Mouse (Mus musculus) forebrain, postnatal 0 days (tissue): ENCODE data around the gene Ap1m1. TPM values are rescaled to one million over a fixed set of nuclear protein-coding genes. Genes with fewer than 3 reads are reported as not detected.

Source experiments
- ATAC-seq: fragments of 200-750 bp; cut with Nextera tagmentation; 2 replicates; pipeline ENCODE4 v1.8.0; 2017; ENCODE audit warnings: mild to moderate bottlenecking, moderate library complexity
- DNase-seq: peaks from one replicate; pipeline ENCODE4 v3.0.0-alpha.2; 2015
- H3K27ac ChIP-seq: fragments of 300-500 bp; sonication (generic); 2 replicates; pipeline ENCODE4 v1.5.1; 2014; ENCODE audit warnings: low read depth, mild to moderate bottlenecking, antibody characterized with exemption, low read length, moderate library complexity, mixed read lengths
- H3K27me3 ChIP-seq: fragments of 300-500 bp; sonication (generic); 2 replicates; pipeline ENCODE4 v1.6.1; 2014; ENCODE audit warnings: mild to moderate bottlenecking, low read length, mixed read lengths; ENCODE audit not compliant: insufficient read depth
- H3K36me3 ChIP-seq: fragments of 300-500 bp; sonication (generic); 2 replicates; pipeline ENCODE4 v1.6.1; 2014; ENCODE audit warnings: mild to moderate bottlenecking, moderate library complexity; ENCODE audit not compliant: insufficient read depth
- H3K4me1 ChIP-seq: fragments of 300-500 bp; sonication (generic); 2 replicates; pipeline ENCODE4 v1.6.1; 2014; ENCODE audit warnings: antibody characterized with exemption; ENCODE audit not compliant: insufficient read depth
- H3K4me2 ChIP-seq: fragments of 300-500 bp; sonication (generic); 2 replicates; pipeline ENCODE4 v1.6.1; 2014; ENCODE audit warnings: low read depth, mild to moderate bottlenecking, moderate library complexity
- H3K4me3 ChIP-seq: fragments of 300-500 bp; sonication (generic); 2 replicates; pipeline ENCODE4 v1.5.1; 2014; ENCODE audit warnings: low read depth, low read length, mixed read lengths
- H3K9ac ChIP-seq: fragments of 300-500 bp; sonication (generic); 2 replicates; pipeline ENCODE4 v1.6.1; 2014; ENCODE audit warnings: mild to moderate bottlenecking
- H3K9me3 ChIP-seq: fragments of 300-500 bp; sonication (generic); 2 replicates; pipeline ENCODE4 v1.6.1; 2016; ENCODE audit warnings: low read length
- CTCF ChIP-seq: sonication (generic); IDR thresholded peaks from 2 replicates; pipeline ENCODE4 v1.5.1; 2016; ENCODE audit warnings: antibody characterized with exemption, control low read depth, low read depth
- WGBS: fragments of 180-500 bp; shearing (Covaris S2); extraction: QIAGEN DNeasy Blood & Tissue Kit; methylation state at CpG from one replicate; pipeline ENCODE4 v1.1.7; 2014; 5-methylcytosine and 5-hydroxymethylcytosine counted together
- polyA plus RNA-seq: library from polyadenylated mRNA; unstranded; fragments of >200 nt; fragmentation: Nextera tagmentation; extraction: Ambion mirVana; gene quantifications from 2 replicates; pipeline ENCODE4 v1.2.1, GENCODE M21; 2015
- total RNA-seq: library from RNA; depleted of rRNA; stranded (reverse); fragments of >200 nt; gene quantifications from 2 replicates; pipeline ENCODE4 v1.2.3, GENCODE M21; 2014; rRNA removed

The Ap1m1 gene
- total and polyA plus RNA-seq, 2 experiments from 2014 or later: 74.8 to 243 TPM

- H3K4me3 ChIP-seq: no peak overlapping the region
- 95% methylated on average over 1 of the region's 1 CpGs for WGBS
- no peak overlapping the region for H3K4me2 ChIP-seq
- H3K9me3 ChIP-seq: no peaks in the 10 kb centered on the region
- no peak overlapping the region for H3K27ac ChIP-seq
- ATAC-seq (no peak), DNase-seq (no peak)
- no peak for TF ChIP-seq CTCF
- no peak overlapping the region for H3K9ac ChIP-seq
- H3K36me3 ChIP-seq: no peaks in the 10 kb centered on the region
- no peaks in the 10 kb centered on the region for H3K27me3 ChIP-seq
- no peaks in the 10 kb centered on the region for H3K4me1 ChIP-seq
Observed at GRCm38 (mm10) chr8:72298928-72299327, 59.1 kb downstream of the Ap1m1 start.

- WGBS: 79% methylated on average over 9 of the region's 9 CpGs
- H3K4me1 ChIP-seq: no peaks in the 10 kb centered on the region
- no peak for TF ChIP-seq CTCF
Observed at GRCm38 (mm10) chr8:72300654-72301400, 61.0 kb downstream of the Ap1m1 start.

GRCm38 (mm10) chr8:72301497-72301896, 61.7 kb downstream of the Ap1m1 start:
- WGBS: 82% methylated on average over 5 of the region's 5 CpGs
- H3K9ac ChIP-seq: no peak overlapping the region
- no peak for DNase-seq
- no peak overlapping the region for H3K4me2 ChIP-seq
- no peaks in the 10 kb centered on the region for H3K27me3 ChIP-seq
- no peak for ATAC-seq
- TF ChIP-seq CTCF: no peak
- no peaks in the 10 kb centered on the region for H3K36me3 ChIP-seq
- no peaks in the 10 kb centered on the region for H3K9me3 ChIP-seq
- no peak overlapping the region for H3K4me3 ChIP-seq
- H3K4me1 ChIP-seq: no peaks in the 10 kb centered on the region
- H3K27ac ChIP-seq: no peak overlapping the region

More at GRCm38 (mm10) chr8:72300654-72301400, 61.0 kb downstream of the Ap1m1 start:
- no peak for ATAC-seq
- no peak for DNase-seq
- Histone ChIP-seq H3K27me3 (no peaks in the 10 kb centered on the region), H3K9me3 (no peaks in the 10 kb centered on the region), H3K4me3 (no peak overlapping the region), H3K36me3 (no peaks in the 10 kb centered on the region), H3K27ac (no peak overlapping the region), H3K4me2 (no peak overlapping the region), H3K9ac (no peak overlapping the region)

- Histone ChIP-seq H3K4me2 (no peak overlapping the region), H3K9ac (no peak overlapping the region), H3K4me3 (no peak overlapping the region), H3K36me3 (no peaks in the 10 kb centered on the region), H3K4me1 (no peaks in the 10 kb centered on the region), H3K27ac (no peak overlapping the region), H3K9me3 (no peaks in the 10 kb centered on the region), H3K27me3 (no peaks in the 10 kb centered on the region)
- ATAC-seq (no peak), DNase-seq (no peak)
- WGBS: 67% methylated on average over 8 of the region's 8 CpGs
- no peak for TF ChIP-seq CTCF
Observed at GRCm38 (mm10) chr8:72302986-72303612, 63.3 kb downstream of the Ap1m1 start.

GRCm38 (mm10) chr8:72303633-72304032, 63.8 kb downstream of the Ap1m1 start:
- ATAC-seq: no peak
- Histone ChIP-seq H3K9ac (no peak overlapping the region), H3K4me3 (no peak overlapping the region), H3K4me1 (no peaks in the 10 kb centered on the region), H3K27me3 (no peaks in the 10 kb centered on the region), H3K9me3 (no peaks in the 10 kb centered on the region), H3K36me3 (no peaks in the 10 kb centered on the region), H3K27ac (no peak overlapping the region), H3K4me2 (no peak overlapping the region)
- no peak for TF ChIP-seq CTCF
- DNase-seq: no peak
- WGBS: 56% methylated on average over 8 of the region's 8 CpGs

GRCm38 (mm10) chr8:72305210-72305905, 65.5 kb downstream of the Ap1m1 start, which contains the start of gene Gm10282:
TSS of gene Gm10282 (minus strand) at chr8:72305260.
- Histone ChIP-seq H3K9ac (no peak within 1 kb of the TSS), H3K4me1 (no peaks in the 10 kb centered on the region), H3K27ac (no peak within 1 kb of the TSS), H3K9me3 (no peaks in the 10 kb centered on the region), H3K4me3 (no peak within 1 kb of the TSS), H3K36me3 (no peaks in the 10 kb centered on the region), H3K4me2 (no peak within 1 kb of the TSS), H3K27me3 (no peaks in the 10 kb centered on the region)
- 75% methylated on average over 14 of the region's 16 CpGs for WGBS
- no peak for DNase-seq
- no peak for TF ChIP-seq CTCF
- ATAC-seq: no peak

- no peak overlapping the region for H3K4me3 ChIP-seq
- TF ChIP-seq CTCF: no peak
- H3K27ac ChIP-seq: no peak overlapping the region
- 90% methylated on average over 5 of the region's 5 CpGs for WGBS
- no peak for DNase-seq
- no peaks in the 10 kb centered on the region for H3K4me1 ChIP-seq
- H3K4me2 ChIP-seq: no peak overlapping the region
- H3K9ac ChIP-seq: no peak overlapping the region
- no peaks in the 10 kb centered on the region for H3K9me3 ChIP-seq
- no peak for ATAC-seq
- H3K27me3 ChIP-seq: no peaks in the 10 kb centered on the region
- no peaks in the 10 kb centered on the region for H3K36me3 ChIP-seq
Observed at GRCm38 (mm10) chr8:72306913-72307312, 67.1 kb downstream of the Ap1m1 start.

Other genes with a start within 250 kb of the Ap1m1 start
- gene Cyp4f18, start 230.4 kb upstream of the Ap1m1 start, total RNA-seq: 0.77 TPM in 1 of 2 replicates, not detected in the other
- 0.44 and 0.52 TPM in 2 replicates for gene Cyp4f18, start 230.4 kb upstream of the Ap1m1 start, polyA plus RNA-seq
- not detected in 2 replicates for gene Olfr372, start 198.8 kb upstream of the Ap1m1 start, total RNA-seq
- not detected in 2 replicates for gene Olfr372, start 198.8 kb upstream of the Ap1m1 start, polyA plus RNA-seq
- not detected in 2 replicates for gene Olfr373, start 156.8 kb upstream of the Ap1m1 start, total RNA-seq
- not detected in 2 replicates for gene Olfr373, start 156.8 kb upstream of the Ap1m1 start, polyA plus RNA-seq
- not detected in 2 replicates for gene Olfr374, start 133.0 kb upstream of the Ap1m1 start, total RNA-seq
- gene Olfr374, start 133.0 kb upstream of the Ap1m1 start, polyA plus RNA-seq: not detected in 2 replicates
- 139 and 141 TPM in 2 replicates for gene Tpm4, start 105.0 kb upstream of the Ap1m1 start, total RNA-seq
- 118 and 120 TPM in 2 replicates for gene Tpm4, start 105.0 kb upstream of the Ap1m1 start, polyA plus RNA-seq
- gene Rab8a, start 78.8 kb upstream of the Ap1m1 start, total RNA-seq: 35.7 and 39.1 TPM in 2 replicates
- gene Rab8a, start 78.8 kb upstream of the Ap1m1 start, polyA plus RNA-seq: 74.2 and 85.0 TPM in 2 replicates
- not detected in 2 replicates for gene Hsh2d, start 50.4 kb upstream of the Ap1m1 start, total RNA-seq
- gene Hsh2d, start 50.4 kb upstream of the Ap1m1 start, polyA plus RNA-seq: not detected in 2 replicates
- gene Cib3, start 27.2 kb upstream of the Ap1m1 start, total RNA-seq: 0.10 TPM in 1 of 2 replicates, not detected in the other
- gene Cib3, start 27.2 kb upstream of the Ap1m1 start, polyA plus RNA-seq: not detected in 2 replicates
- gene Gm11034, start 26.4 kb upstream of the Ap1m1 start, total RNA-seq: not detected in 2 replicates
- gene Gm11034, start 26.4 kb upstream of the Ap1m1 start, polyA plus RNA-seq: not detected in 2 replicates
- gene Fam32a, start 20.3 kb upstream of the Ap1m1 start, total RNA-seq: 132 and 147 TPM in 2 replicates
- gene Fam32a, start 20.3 kb upstream of the Ap1m1 start, polyA plus RNA-seq: 107 and 108 TPM in 2 replicates
- 4.5 and 4.7 TPM in 2 replicates for gene Gm10282, start 65.2 kb downstream of the Ap1m1 start, total RNA-seq
- 14.9 and 15.4 TPM in 2 replicates for gene Gm10282, start 65.2 kb downstream of the Ap1m1 start, polyA plus RNA-seq
- 3.8 and 4.0 TPM in 2 replicates for gene Klf2, start 79.0 kb downstream of the Ap1m1 start, total RNA-seq
- 9.5 and 10.1 TPM in 2 replicates for gene Klf2, start 79.0 kb downstream of the Ap1m1 start, polyA plus RNA-seq
- gene Eps15l1, start 181.4 kb downstream of the Ap1m1 start, total RNA-seq: 61.6 and 62.9 TPM in 2 replicates
- 44.2 and 48.8 TPM in 2 replicates for gene Eps15l1, start 181.4 kb downstream of the Ap1m1 start, polyA plus RNA-seq
- gene Calr3, start 203.9 kb downstream of the Ap1m1 start, total RNA-seq: 0.77 and 1.00 TPM in 2 replicates
- gene Calr3, start 203.9 kb downstream of the Ap1m1 start, polyA plus RNA-seq: 1.1 and 1.4 TPM in 2 replicates
- 12.5 and 13.7 TPM in 2 replicates for gene 1700030K09Rik, start 203.9 kb downstream of the Ap1m1 start, total RNA-seq
- 15.5 and 16.1 TPM in 2 replicates for gene 1700030K09Rik, start 203.9 kb downstream of the Ap1m1 start, polyA plus RNA-seq
- gene Cherp, start 235.2 kb downstream of the Ap1m1 start, total RNA-seq: 21.2 and 29.8 TPM in 2 replicates
- 36.8 and 43.7 TPM in 2 replicates for gene Cherp, start 235.2 kb downstream of the Ap1m1 start, polyA plus RNA-seq